Mouse (Mus musculus): Measurements from ENCODE around the gene Pdyn. TPM values are rescaled to one million over a fixed set of nuclear protein-coding genes. Genes with fewer than 3 reads are reported as not detected.

The Pdyn gene
- total RNA-seq, 2 experiments from 2014 or later, result not detected

GRCm38 (mm10) chr2:129658796-129659195 is 40.8 kb downstream of the Pdyn start:
- intact Hi-C loops (cut with DNase I), result loop anchor here (5.0 kb wide), 1 partner anchor 66 kb away; the partner anchor contains the start of gene Sirpa
- no peak for DNase-seq (ENCODE audit: low spot score)

- intact Hi-C loops (cut with DNase I), result loop anchor here (5.0 kb wide), 1 partner anchor 63 kb away; the partner anchor contains the start of gene Sirpa
- DNase-seq (ENCODE audit: low spot score), result no peak
Measured at GRCm38 (mm10) chr2:129655033-129655432, 44.6 kb downstream of the Pdyn start.

GRCm38 (mm10) chr2:129654233-129654950 is 45.3 kb downstream of the Pdyn start:
- no peak for DNase-seq (ENCODE audit: low spot score)
- intact Hi-C loops (cut with DNase I), result no loop called here

GRCm38 (mm10) chr2:129653632-129654031 is 46.0 kb downstream of the Pdyn start:
- DNase-seq (ENCODE audit: low spot score), result no peak
- intact Hi-C loops (cut with DNase I), result no loop called here

GRCm38 (mm10) chr2:129652616-129653015 is 47.0 kb downstream of the Pdyn start:
- no peak for DNase-seq (ENCODE audit: low spot score)
- intact Hi-C loops (cut with DNase I), result no loop called here

Other genes with a start within 250 kb of the Pdyn start
- not detected for gene F830045P16Rik, start 163.2 kb downstream of the Pdyn start, total RNA-seq (2021)
- 10 to 100 TPM; 24.6 to 28.1 TPM for gene Sirpa, start 107.0 kb downstream of the Pdyn start, total RNA-seq (2021)
- 10 to 100 TPM; 11.9 to 19.5 TPM for gene Stk35, start 100.7 kb upstream of the Pdyn start, total RNA-seq (2021)

Data from heart, postnatal 25 days (tissue).